Mouse (Mus musculus) spleen, adult 2 months (tissue): Measurements from ENCODE around the gene Dync1i2.

Source experiments
- CTCF ChIP-seq: fragments of 200-500 bp; IDR thresholded peaks from 2 replicates; pipeline ENCODE4 v1.5.1; 2011; ENCODE audit warnings: mild to moderate bottlenecking, inconsistent platforms; ENCODE audit not compliant: insufficient read depth, insufficient read length, insufficient replicate concordance; ENCODE audit errors: extremely low read depth
- POLR2A ChIP-seq: fragments of 200-500 bp; IDR thresholded peaks from 2 replicates; pipeline ENCODE4 v1.6.1; 2011; ENCODE audit warnings: low read depth, low read length, inconsistent platforms

GRCm38 (mm10) chr2:71188861-71189260, 22.6 kb upstream of the Dync1i2 start:
- TF ChIP-seq POLR2A: no peak
- no peak for TF ChIP-seq CTCF
